ENCODE assay signal across 8 mouse cellular contexts in genomic region chr7:44998501-44998955, GRCm38 (mm10). TPM values are rescaled to one million over a fixed set of nuclear protein-coding genes. Genes with fewer than 3 reads are reported as not detected.
A peak's percentile ranks its signal among the peaks of the same experiment; 100 is the strongest.
DNase-seq lines count a peak whose midpoint lies in the region; ATAC-seq and TF ChIP-seq lines count a peak whose summit lies in the region.

Gene Bcl2l12 (minus strand): TSS chr7:44998712.

- H3K9ac ChIP-seq in intestine, embryonic 16.5 days (ENCODE audit: low read depth, low read length): peak within 1 kb of the TSS; percentile 89
- H3K9ac ChIP-seq in liver, postnatal 0 days (replicated peaks): peak within 1 kb of the TSS; percentile 79
- H3K9ac ChIP-seq in neural tube, embryonic 14.5 days (replicated peaks; ENCODE audit: low read depth, low read length): peak within 1 kb of the TSS; percentile 62

- peaks cover 37% of the 10 kb centered on the region for H3K36me3 ChIP-seq in thymus, adult 2 months (ENCODE audit: control insufficient read depth, insufficient read depth, low read length)
- H3K36me3 ChIP-seq in intestine, embryonic 16.5 days (ENCODE audit: control insufficient read depth, insufficient read depth, low read length): peaks cover 33% of the 10 kb centered on the region
- H3K36me3 ChIP-seq in liver, postnatal 0 days (replicated peaks; ENCODE audit: insufficient read depth, low read length): peaks cover 46% of the 10 kb centered on the region
- peaks cover 24% of the 10 kb centered on the region for H3K36me3 ChIP-seq in neural tube, embryonic 14.5 days (ENCODE audit: control insufficient read depth, insufficient read depth, low read length)

- no peak for TF ChIP-seq CTCF in thymus, adult 2 months (IDR thresholded peaks at IDR 0.05; ENCODE audit: borderline replicate concordance, control insufficient read depth, extremely low read depth, insufficient read depth, low read length, poor library complexity)
- no peak for TF ChIP-seq CTCF in liver, postnatal 0 days (IDR thresholded peaks at IDR 0.05; ENCODE audit: low read depth)

- H3K9me3 ChIP-seq in intestine, embryonic 16.5 days (ENCODE audit: control insufficient read depth, low read length): no peaks in the 10 kb centered on the region
- H3K9me3 ChIP-seq in liver, postnatal 0 days (ENCODE audit: low read length): no peaks in the 10 kb centered on the region
- H3K9me3 ChIP-seq in neural tube, embryonic 14.5 days (ENCODE audit: control insufficient read depth, low read length): no peaks in the 10 kb centered on the region

- under 1% methylated on average over 18 of the region's 18 CpGs for WGBS in thymus, adult 2 months
- under 1% methylated on average over 18 of the region's 18 CpGs for WGBS in intestine, embryonic 16.5 days
- WGBS in liver, postnatal 0 days (ENCODE audit: insufficient replicate concordance): under 1% methylated on average over 18 of the region's 18 CpGs
- 3% methylated on average over 18 of the region's 18 CpGs for WGBS in neural tube, embryonic 14.5 days

- no peaks in the 10 kb centered on the region for H3K27me3 ChIP-seq in thymus, adult 2 months (ENCODE audit: control insufficient read depth, insufficient read depth, low read length)
- no peaks in the 10 kb centered on the region for H3K27me3 ChIP-seq in intestine, embryonic 16.5 days (replicated peaks; ENCODE audit: control insufficient read depth, insufficient read depth, low read length)
- no peaks in the 10 kb centered on the region for H3K27me3 ChIP-seq in liver, postnatal 0 days (ENCODE audit: insufficient read depth, low read length)
- H3K27me3 ChIP-seq in neural tube, embryonic 14.5 days (ENCODE audit: control insufficient read depth, insufficient read depth, low read length): no peaks in the 10 kb centered on the region

- peaks cover 20% of the 10 kb centered on the region for H3K4me1 ChIP-seq in thymus, adult 2 months (replicated peaks; ENCODE audit: control insufficient read depth, insufficient read depth, low read length)
- H3K4me1 ChIP-seq in intestine, embryonic 16.5 days (ENCODE audit: control insufficient read depth, insufficient read depth, low read length): peaks cover 34% of the 10 kb centered on the region
- peaks cover 26% of the 10 kb centered on the region for H3K4me1 ChIP-seq in liver, postnatal 0 days (ENCODE audit: insufficient read depth)
- peaks cover 10% of the 10 kb centered on the region for H3K4me1 ChIP-seq in neural tube, embryonic 14.5 days (ENCODE audit: control insufficient read depth, insufficient read depth, low read length)

- TF ChIP-seq POLR2A in thymus, adult 2 months (IDR thresholded peaks at IDR 0.05; ENCODE audit: control insufficient read depth, extremely low read depth, insufficient read depth, low read length, poor library complexity): no peak

- no peak for TF ChIP-seq EP300 in liver, postnatal 0 days (IDR thresholded peaks at IDR 0.05; ENCODE audit: low read depth)

- no peak for DNase-seq in thymus, adult 2 months
- DNase-seq in thymus, adult 18-20 months: no peak
- peak; percentile 67 for DNase-seq in embryo, embryonic 10 days (ENCODE audit: low spot score)
- DNase-seq in heart, adult 11 months: peak; percentile 97
- DNase-seq in liver, postnatal 0 days: peak; percentile 79
- no peak for DNase-seq in layer of hippocampus, adult 11-12 months (ENCODE audit: low spot score)

- H3K27ac ChIP-seq in thymus, adult 2 months (ENCODE audit: control insufficient read depth, insufficient read depth, low read length): peak within 1 kb of the TSS; percentile 81
- peak within 1 kb of the TSS; percentile 95 for H3K27ac ChIP-seq in intestine, embryonic 16.5 days (ENCODE audit: low read length)
- H3K27ac ChIP-seq in liver, postnatal 0 days (ENCODE audit: low read depth): peak within 1 kb of the TSS; percentile 92
- peak within 1 kb of the TSS; percentile 74 for H3K27ac ChIP-seq in neural tube, embryonic 14.5 days (ENCODE audit: low read depth, low read length)

- peak; percentile 3; the same call in 1 of the 2 replicates for ATAC-seq in intestine, embryonic 16.5 days
- ATAC-seq in liver, postnatal 0 days: peak; percentile 24
- no peak for ATAC-seq in neural tube, embryonic 14.5 days (ENCODE audit: low read depth)

- H3K4me2 ChIP-seq in intestine, embryonic 16.5 days (ENCODE audit: low read depth, low read length): peak within 1 kb of the TSS; percentile 91
- peak within 1 kb of the TSS; percentile 74 for H3K4me2 ChIP-seq in liver, postnatal 0 days (ENCODE audit: low read depth, low read length)
- peak within 1 kb of the TSS; percentile 70 for H3K4me2 ChIP-seq in neural tube, embryonic 14.5 days (ENCODE audit: low read depth, low read length)

- peak within 1 kb of the TSS; percentile 53 for H3K4me3 ChIP-seq in thymus, adult 2 months (ENCODE audit: control insufficient read depth, insufficient read depth, low read length)
- H3K4me3 ChIP-seq in intestine, embryonic 16.5 days (ENCODE audit: low read length): peak within 1 kb of the TSS; percentile 73
- H3K4me3 ChIP-seq in liver, postnatal 0 days (ENCODE audit: low read depth, low read length): peak within 1 kb of the TSS; percentile 63
- peak within 1 kb of the TSS; percentile 59 for H3K4me3 ChIP-seq in neural tube, embryonic 14.5 days (ENCODE audit: low read depth, low read length)

RNA-seq across cellular contexts. Expression of gene Bcl2l12, which starts in this region (rescaled TPM):
- 85.6 and 87.4 TPM in 2 replicates for polyA plus RNA-seq in thymus, adult 2 months (2012; rRNA removed)
- polyA plus RNA-seq in intestine, embryonic 16.5 days (2015; fragmentation: Nextera tagmentation; extraction: Ambion mirVana): 33.0 and 36.9 TPM in 2 replicates
- polyA plus RNA-seq in liver, postnatal 0 days (2015; fragmentation: Nextera tagmentation; extraction: Ambion mirVana): 11.7 and 13.1 TPM in 2 replicates
- 6.4 and 9.5 TPM in 2 replicates for polyA plus RNA-seq in neural tube, embryonic 14.5 days (2014; fragmentation: Nextera tagmentation; extraction: Ambion mirVana)

Comparison
In these comparisons a context has a peak if more than half of its experiments do, and no peak if none do; other contexts are left out.
1. DNase-seq: peak in embryo, embryonic 10 days (single experiment), heart, adult 11 months (single experiment) and liver, postnatal 0 days (single experiment); none in thymus, adult 2 months (single experiment), thymus, adult 18-20 months (0 of 2) and layer of hippocampus, adult 11-12 months (single experiment).
2. Peak in every context shown above with its lines, with median percentiles within 50 percentile points of each other: H3K27ac ChIP-seq, H3K4me3 ChIP-seq, H3K4me2 ChIP-seq and H3K9ac ChIP-seq.